Comparison of ENCODE assay signal across 21 mouse cellular contexts in the genomic region with DNA sequence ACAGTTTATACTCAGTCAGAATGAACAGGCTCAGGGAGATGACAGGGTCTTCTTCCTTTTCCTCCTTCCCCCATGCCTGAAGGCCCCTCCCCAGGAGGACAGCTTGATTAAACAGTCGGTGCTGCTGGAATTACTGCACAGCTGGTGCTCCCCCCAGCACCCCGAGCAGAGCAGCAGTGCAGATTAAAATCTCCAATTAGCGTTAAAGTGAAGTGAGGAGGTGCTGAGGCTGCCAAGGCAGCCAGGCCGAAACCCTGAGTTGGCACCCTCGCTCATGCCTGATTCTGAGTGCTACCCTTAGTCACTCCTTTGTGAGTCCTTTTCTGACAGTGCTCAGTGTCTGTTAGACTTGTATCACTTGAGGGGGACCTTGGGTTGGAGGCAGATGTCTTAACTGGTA.
DNase-seq lines count a peak whose midpoint lies in the region; ATAC-seq and TF ChIP-seq lines count a peak whose summit lies in the region.
"Had no signal": no experiment of that assay in that cellular context is flagged by ENCODE, and none has a peak within 500 bp of the region (broad histone marks: within the 10 kb centered on the region; RNA-seq: fewer than 3 reads in every experiment).

No protein-coding gene starts in this region.

- no peak overlapping the region for H3K4me2 ChIP-seq in hindbrain, embryonic 12.5 days (replicated peaks)
- no peak overlapping the region for H3K4me2 ChIP-seq in hindbrain, embryonic 11.5 days (replicated peaks; ENCODE audit: low read depth, low read length)
- no peak overlapping the region for H3K4me2 ChIP-seq in neural tube, embryonic 13.5 days
- H3K4me2 ChIP-seq in forebrain, embryonic 16.5 days (ENCODE audit: low read length) = no peak overlapping the region
- H3K4me2 ChIP-seq in neural tube, embryonic 15.5 days = no peak overlapping the region
- H3K4me2 ChIP-seq in liver, postnatal 0 days (ENCODE audit: low read depth, low read length) = no peak overlapping the region
- H3K4me2 ChIP-seq: heart, embryonic 11.5 days; limb, embryonic 12.5 days; liver, embryonic 12.5 days; lung, embryonic 14.5 days had no signal

- TF ChIP-seq EP300 in liver, postnatal 0 days (IDR thresholded peaks at IDR 0.05; ENCODE audit: low read depth) = no peak

- DNase-seq in hindbrain, embryonic 11.5 days (ENCODE audit: low spot score) = no peak
- no peak for DNase-seq in neural tube, embryonic 10.5 days (ENCODE audit: extremely low spot score, low spot score)
- no peak for DNase-seq in adrenal gland, postnatal 4 days (ENCODE audit: low spot score in 2 of 2)
- no peak for DNase-seq in liver, postnatal 0 days
- DNase-seq: adrenal gland, adult 2 months; cerebellum, adult 11-12 months; cerebellum, postnatal 36 days; kidney, adult 8-10 months; kidney, postnatal 14 days; lung, embryonic 14.5 days; lung, postnatal 36 days; right cerebral cortex, adult 18-20 months; thymus, postnatal 4 days had no signal

- peaks cover 49% of the 10 kb centered on the region for H3K36me3 ChIP-seq in hindbrain, embryonic 12.5 days
- 0 out of 2 replicates have a peak, but pooled peaks cover 4% of the 10 kb centered on the region for H3K36me3 ChIP-seq in hindbrain, embryonic 11.5 days (ENCODE audit: control insufficient read depth, insufficient read depth, low read length)
- H3K36me3 ChIP-seq in neural tube, embryonic 13.5 days = peaks cover 39% of the 10 kb centered on the region
- H3K36me3 ChIP-seq in forebrain, embryonic 16.5 days (ENCODE audit: control insufficient read depth, insufficient read depth) = peaks cover 2% of the 10 kb centered on the region; the same call in 1 of the 2 replicates
- H3K36me3 ChIP-seq in neural tube, embryonic 15.5 days = peaks cover 34% of the 10 kb centered on the region
- peaks cover 58% of the 10 kb centered on the region for H3K36me3 ChIP-seq in liver, postnatal 0 days (replicated peaks; ENCODE audit: insufficient read depth, low read length)

- no peaks in the 10 kb centered on the region for H3K9me3 ChIP-seq in hindbrain, embryonic 12.5 days (replicated peaks)
- H3K9me3 ChIP-seq in hindbrain, embryonic 11.5 days (ENCODE audit: control insufficient read depth, low read length) = no peaks in the 10 kb centered on the region
- no peaks in the 10 kb centered on the region for H3K9me3 ChIP-seq in neural tube, embryonic 13.5 days
- H3K9me3 ChIP-seq in forebrain, embryonic 16.5 days (ENCODE audit: control insufficient read depth, low read length) = no peaks in the 10 kb centered on the region
- no peaks in the 10 kb centered on the region for H3K9me3 ChIP-seq in neural tube, embryonic 15.5 days (replicated peaks)
- no peaks in the 10 kb centered on the region for H3K9me3 ChIP-seq in liver, postnatal 0 days (ENCODE audit: low read length)
- H3K9me3 ChIP-seq: limb, embryonic 12.5 days; liver, embryonic 12.5 days had no signal

- H3K9ac ChIP-seq in hindbrain, embryonic 12.5 days = no peak overlapping the region; the same call in 1 of the 2 replicates
- H3K9ac ChIP-seq in hindbrain, embryonic 11.5 days (ENCODE audit: low read depth, low read length) = no peak overlapping the region
- H3K9ac ChIP-seq in neural tube, embryonic 13.5 days = 0 out of 2 replicates have a peak overlapping the region, but pooled peaks have one; percentile 1
- peak overlapping the region; percentile 14 for H3K9ac ChIP-seq in forebrain, embryonic 16.5 days (replicated peaks; ENCODE audit: low read depth, low read length)
- H3K9ac ChIP-seq in neural tube, embryonic 15.5 days (replicated peaks) = no peak overlapping the region
- no peak overlapping the region for H3K9ac ChIP-seq in liver, postnatal 0 days (replicated peaks)
- H3K9ac ChIP-seq: limb, embryonic 12.5 days; liver, embryonic 12.5 days; lung, embryonic 14.5 days had no signal

- peak overlapping the region; percentile 46; the same call in 1 of the 2 replicates for H3K27ac ChIP-seq in hindbrain, embryonic 12.5 days
- no peak overlapping the region for H3K27ac ChIP-seq in hindbrain, embryonic 11.5 days (ENCODE audit: low read depth, low read length)
- H3K27ac ChIP-seq in neural tube, embryonic 13.5 days (replicated peaks) = peak overlapping the region; percentile 49
- H3K27ac ChIP-seq in forebrain, embryonic 16.5 days (ENCODE audit: low read length) = peak overlapping the region; percentile 86
- H3K27ac ChIP-seq in neural tube, embryonic 15.5 days (replicated peaks) = peak overlapping the region; percentile 3
- H3K27ac ChIP-seq in liver, postnatal 0 days (ENCODE audit: low read depth) = no peak overlapping the region
- H3K27ac ChIP-seq: limb, embryonic 12.5 days; liver, embryonic 12.5 days had no signal

- no peaks in the 10 kb centered on the region for H3K27me3 ChIP-seq in hindbrain, embryonic 12.5 days
- H3K27me3 ChIP-seq in hindbrain, embryonic 11.5 days (ENCODE audit: control insufficient read depth, insufficient read depth, low read length) = no peaks in the 10 kb centered on the region
- H3K27me3 ChIP-seq in neural tube, embryonic 13.5 days = no peaks in the 10 kb centered on the region; the same call in 1 of the 2 replicates
- no peaks in the 10 kb centered on the region for H3K27me3 ChIP-seq in forebrain, embryonic 16.5 days (replicated peaks; ENCODE audit: control insufficient read depth, insufficient read depth, low read length)
- H3K27me3 ChIP-seq in neural tube, embryonic 15.5 days (replicated peaks) = no peaks in the 10 kb centered on the region
- no peaks in the 10 kb centered on the region for H3K27me3 ChIP-seq in liver, postnatal 0 days (ENCODE audit: insufficient read depth, low read length)
- H3K27me3 ChIP-seq: limb, embryonic 12.5 days; liver, embryonic 12.5 days had no signal

- peaks cover 5% of the 10 kb centered on the region; the same call in 1 of the 2 replicates for H3K4me1 ChIP-seq in hindbrain, embryonic 12.5 days
- no peaks in the 10 kb centered on the region for H3K4me1 ChIP-seq in hindbrain, embryonic 11.5 days (replicated peaks; ENCODE audit: control insufficient read depth, insufficient read depth, low read length)
- H3K4me1 ChIP-seq in neural tube, embryonic 13.5 days (replicated peaks) = peaks cover 35% of the 10 kb centered on the region
- peaks cover 31% of the 10 kb centered on the region for H3K4me1 ChIP-seq in forebrain, embryonic 16.5 days (replicated peaks; ENCODE audit: control insufficient read depth, insufficient read depth, low read length)
- H3K4me1 ChIP-seq in neural tube, embryonic 15.5 days = peaks cover 28% of the 10 kb centered on the region
- no peaks in the 10 kb centered on the region for H3K4me1 ChIP-seq in liver, postnatal 0 days (ENCODE audit: insufficient read depth)
- H3K4me1 ChIP-seq: limb, embryonic 12.5 days; liver, embryonic 12.5 days had no signal

- WGBS in hindbrain, embryonic 12.5 days = 67% methylated on average over 5 of the region's 5 CpGs
- 81% methylated on average over 5 of the region's 5 CpGs for WGBS in hindbrain, embryonic 11.5 days
- 47% methylated on average over 5 of the region's 5 CpGs for WGBS in neural tube, embryonic 13.5 days
- WGBS in forebrain, embryonic 16.5 days = 37% methylated on average over 5 of the region's 5 CpGs
- WGBS in neural tube, embryonic 15.5 days = 47% methylated on average over 5 of the region's 5 CpGs
- WGBS in liver, postnatal 0 days (ENCODE audit: insufficient replicate concordance) = 81% methylated on average over 5 of the region's 5 CpGs

- TF ChIP-seq CTCF in liver, postnatal 0 days (IDR thresholded peaks at IDR 0.05; ENCODE audit: low read depth) = no peak

- ATAC-seq in hindbrain, embryonic 12.5 days (ENCODE audit: low FRiP score) = no peak; the same call in 1 of the 2 replicates
- ATAC-seq in hindbrain, embryonic 11.5 days (ENCODE audit: low FRiP score) = no peak
- peak; percentile 28 for ATAC-seq in neural tube, embryonic 13.5 days (ENCODE audit: low read depth)
- ATAC-seq in forebrain, embryonic 16.5 days = peak; percentile 43
- no peak; the same call in 1 of the 2 replicates for ATAC-seq in neural tube, embryonic 15.5 days (ENCODE audit: low FRiP score)
- no peak for ATAC-seq in liver, postnatal 0 days
- ATAC-seq: liver, embryonic 12.5 days had no signal

- no peak overlapping the region for H3K4me3 ChIP-seq in hindbrain, embryonic 12.5 days
- H3K4me3 ChIP-seq in hindbrain, embryonic 11.5 days (ENCODE audit: low read depth, low read length) = no peak overlapping the region
- no peak overlapping the region for H3K4me3 ChIP-seq in neural tube, embryonic 13.5 days
- no peak overlapping the region for H3K4me3 ChIP-seq in forebrain, embryonic 16.5 days (replicated peaks; ENCODE audit: low read length)
- no peak overlapping the region for H3K4me3 ChIP-seq in neural tube, embryonic 15.5 days (replicated peaks)
- H3K4me3 ChIP-seq in liver, postnatal 0 days (ENCODE audit: low read depth, low read length) = no peak overlapping the region
- H3K4me3 ChIP-seq: limb, embryonic 12.5 days; liver, embryonic 12.5 days; myocyte had no signal

Comparison
In these comparisons a context has a peak if more than half of its experiments do, and no peak if none do; other contexts are left out.
1. ATAC-seq: peak in neural tube, embryonic 13.5 days (single experiment) and forebrain, embryonic 16.5 days (single experiment); none in hindbrain, embryonic 12.5 days (single experiment), hindbrain, embryonic 11.5 days (single experiment), neural tube, embryonic 15.5 days (single experiment) and liver, postnatal 0 days (single experiment).
2. H3K27ac ChIP-seq: peak in hindbrain, embryonic 12.5 days (single experiment), neural tube, embryonic 13.5 days (single experiment), forebrain, embryonic 16.5 days (single experiment) and neural tube, embryonic 15.5 days (single experiment); none in hindbrain, embryonic 11.5 days (single experiment) and liver, postnatal 0 days (single experiment).
3. H3K9ac ChIP-seq: peak in neural tube, embryonic 13.5 days (single experiment) and forebrain, embryonic 16.5 days (single experiment); none in hindbrain, embryonic 12.5 days (single experiment), hindbrain, embryonic 11.5 days (single experiment), neural tube, embryonic 15.5 days (single experiment) and liver, postnatal 0 days (single experiment).